Mouse (Mus musculus): ENCODE measurements at regions not wholly inside any gene's neighbourhood (a gene's known extent, or its start where the extent isn't known, plus 50 kb on each side); places are given as distances from the start of the nearest gene placed in this dataset.

DNA sequence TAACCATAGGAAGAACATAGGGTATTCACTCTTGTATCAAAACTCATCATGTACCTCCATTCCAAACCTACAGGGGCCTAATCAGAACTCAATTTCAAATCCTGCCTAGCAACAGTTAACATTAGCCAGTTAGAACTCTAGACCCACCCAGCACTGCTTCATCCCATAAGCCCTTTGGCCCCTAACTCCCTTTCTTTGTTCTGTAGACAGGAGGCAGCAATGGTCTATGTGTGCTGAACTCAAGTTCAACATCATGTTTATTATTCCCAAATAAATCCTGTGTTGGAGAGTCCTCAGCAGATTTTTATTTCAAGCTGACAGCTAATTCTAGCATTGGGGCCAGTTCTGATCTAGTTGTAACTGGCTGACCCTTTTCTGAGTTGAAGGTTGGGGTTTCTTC, 112.2 kb downstream of the Ipo8 start:
- TF ChIP-seq CTCF (IDR thresholded peaks at IDR 0.05; ENCODE audit: low read depth), result no peak
- ATAC-seq (no peak), DNase-seq (ENCODE audit: low spot score) (no peak)
- Histone ChIP-seq H3K4me1 (ENCODE audit: insufficient read depth, low read length) (no peaks in the 10 kb centered on the region), H3K4me3 (ENCODE audit: low read length) (no peak overlapping the region), H3K4me2 (ENCODE audit: low read depth, low read length) (no peak overlapping the region), H3K9me3 (ENCODE audit: low read length) (no peaks in the 10 kb centered on the region), H3K9ac (replicated peaks; ENCODE audit: low read length) (no peak overlapping the region), H3K27ac (no peak overlapping the region), H3K27me3 (ENCODE audit: insufficient read depth, low read length) (no peaks in the 10 kb centered on the region), H3K36me3 (ENCODE audit: insufficient read depth, low read length) (no peaks in the 10 kb centered on the region)

DNA sequence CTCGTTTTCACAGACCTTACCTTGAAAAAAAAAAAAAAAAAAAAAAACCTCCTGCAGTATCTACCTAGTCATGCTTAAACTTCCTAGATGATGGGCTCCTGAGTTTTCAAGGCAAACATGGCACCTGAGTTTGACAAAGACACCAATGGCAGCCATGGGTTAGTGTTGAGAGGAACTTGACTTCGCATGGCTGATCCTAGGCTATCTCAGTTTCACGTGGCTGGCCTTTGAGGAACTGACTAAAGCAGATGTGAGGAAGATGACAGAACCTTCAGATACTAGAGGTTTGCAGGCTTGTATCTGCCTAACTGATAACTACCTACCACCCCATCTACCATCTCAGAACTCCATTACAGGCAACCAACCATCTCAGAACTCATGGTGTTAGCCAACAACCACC, 120.9 kb downstream of the Ipo8 start:
- Histone ChIP-seq H3K9me3 (ENCODE audit: low read length) (no peaks in the 10 kb centered on the region), H3K27ac (no peak overlapping the region), H3K9ac (replicated peaks; ENCODE audit: low read length) (no peak overlapping the region), H3K4me3 (ENCODE audit: low read length) (no peak overlapping the region), H3K27me3 (ENCODE audit: insufficient read depth, low read length) (no peaks in the 10 kb centered on the region), H3K4me1 (ENCODE audit: insufficient read depth, low read length) (no peaks in the 10 kb centered on the region), H3K36me3 (ENCODE audit: insufficient read depth, low read length) (no peaks in the 10 kb centered on the region), H3K4me2 (ENCODE audit: low read depth, low read length) (no peak overlapping the region)
- DNase-seq (ENCODE audit: low spot score) (no peak), ATAC-seq (no peak)
- WGBS, result 82% methylated on average over 3 of the region's 3 CpGs
- no peak for TF ChIP-seq CTCF (IDR thresholded peaks at IDR 0.05; ENCODE audit: low read depth)

DNA sequence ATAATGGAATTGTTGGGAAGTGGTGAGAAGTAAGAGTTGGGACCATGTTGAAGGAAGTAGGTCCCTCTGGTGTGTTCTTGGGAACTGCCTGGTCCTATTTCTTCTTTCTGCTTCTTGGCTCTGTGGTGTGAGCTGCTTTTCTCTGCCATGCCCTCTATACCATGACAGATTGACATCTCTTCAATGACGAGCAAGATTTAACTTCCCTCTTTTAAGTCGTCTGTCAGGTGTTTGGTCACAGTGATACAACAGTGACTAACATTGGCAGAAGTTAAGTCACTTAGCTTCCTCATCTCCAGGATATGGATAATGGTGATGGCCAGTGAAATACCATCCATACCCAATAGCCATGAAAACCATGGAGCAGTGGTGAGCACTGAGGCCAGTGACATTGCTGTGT, 122.9 kb downstream of the Ipo8 start:
- ATAC-seq (no peak), DNase-seq (ENCODE audit: low spot score) (no peak)
- no peak for TF ChIP-seq CTCF (IDR thresholded peaks at IDR 0.05; ENCODE audit: low read depth)
- no peaks in the 10 kb centered on the region for H3K27me3 ChIP-seq (ENCODE audit: insufficient read depth, low read length)
- no peaks in the 10 kb centered on the region for H3K36me3 ChIP-seq (ENCODE audit: insufficient read depth, low read length)
- H3K4me3 ChIP-seq (ENCODE audit: low read length), result no peak overlapping the region
- WGBS, result 76% methylated on average over 2 of the region's 2 CpGs
- H3K27ac ChIP-seq, result no peak overlapping the region
- H3K4me1 ChIP-seq (ENCODE audit: insufficient read depth, low read length), result no peaks in the 10 kb centered on the region
- H3K9ac ChIP-seq (replicated peaks; ENCODE audit: low read length), result no peak overlapping the region
- no peak overlapping the region for H3K4me2 ChIP-seq (ENCODE audit: low read depth, low read length)
- H3K9me3 ChIP-seq (ENCODE audit: low read length), result no peaks in the 10 kb centered on the region

DNA sequence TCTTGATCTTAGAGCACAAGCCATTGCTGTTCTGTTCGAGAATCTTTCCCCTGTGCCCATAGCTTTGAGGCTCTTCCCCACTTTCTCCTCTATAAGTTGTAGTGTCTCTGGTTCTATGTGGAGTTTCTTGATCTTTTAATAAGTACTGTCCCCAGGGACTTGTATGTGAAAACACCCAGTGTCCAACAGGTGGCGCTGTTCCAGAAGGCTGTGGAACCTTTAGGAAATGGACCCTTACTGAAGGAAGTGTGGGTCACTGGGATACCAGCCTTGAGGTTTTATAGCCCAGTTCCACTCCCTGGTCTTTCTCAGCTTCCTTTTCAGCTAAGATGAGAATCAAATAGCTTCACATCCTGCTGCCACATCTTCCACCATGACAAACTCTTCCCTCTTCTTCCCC, 125.6 kb downstream of the Ipo8 start:
- TF ChIP-seq CTCF (IDR thresholded peaks at IDR 0.05; ENCODE audit: low read depth), result peak; percentile 58
- Histone ChIP-seq H3K9me3 (ENCODE audit: low read length) (no peaks in the 10 kb centered on the region), H3K9ac (replicated peaks; ENCODE audit: low read length) (no peak overlapping the region), H3K4me1 (ENCODE audit: insufficient read depth, low read length) (no peaks in the 10 kb centered on the region), H3K27me3 (ENCODE audit: insufficient read depth, low read length) (no peaks in the 10 kb centered on the region), H3K36me3 (ENCODE audit: insufficient read depth, low read length) (no peaks in the 10 kb centered on the region), H3K27ac (no peak overlapping the region), H3K4me3 (ENCODE audit: low read length) (no peak overlapping the region), H3K4me2 (ENCODE audit: low read depth, low read length) (no peak overlapping the region)
- ATAC-seq (no peak), DNase-seq (ENCODE audit: low spot score) (peak; percentile 55)
- 41% methylated on average over 2 of the region's 2 CpGs for WGBS

DNA sequence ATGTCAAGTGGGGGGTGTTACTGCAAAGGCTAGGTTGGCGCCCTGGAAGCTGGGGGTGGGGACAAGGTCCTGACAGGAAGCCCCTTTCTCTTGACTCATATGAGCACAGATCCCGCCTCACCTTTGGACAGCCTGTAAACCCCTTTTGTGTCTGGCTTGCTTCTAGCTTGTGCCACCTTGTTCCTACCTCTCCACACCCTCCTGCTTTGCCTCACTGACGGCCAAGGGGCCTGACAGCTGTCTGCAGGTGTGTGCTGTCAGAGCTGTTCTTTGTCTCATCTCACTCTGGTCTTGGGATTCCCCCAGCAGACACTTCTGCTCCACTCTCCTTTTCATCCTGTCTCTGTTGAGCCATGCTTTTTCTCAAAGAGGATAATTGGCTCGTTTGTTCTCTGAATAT, 137.9 kb downstream of the Ipo8 start:
- H3K27ac ChIP-seq, result no peak overlapping the region
- no peaks in the 10 kb centered on the region for H3K27me3 ChIP-seq (ENCODE audit: insufficient read depth, low read length)
- no peak for DNase-seq (ENCODE audit: low spot score)
- H3K9ac ChIP-seq (replicated peaks; ENCODE audit: low read length), result no peak overlapping the region
- WGBS, result 38% methylated on average over 4 of the region's 4 CpGs
- H3K4me1 ChIP-seq (ENCODE audit: insufficient read depth, low read length), result no peaks in the 10 kb centered on the region
- no peak for TF ChIP-seq CTCF (IDR thresholded peaks at IDR 0.05; ENCODE audit: low read depth)
- no peak overlapping the region for H3K4me2 ChIP-seq (ENCODE audit: low read depth, low read length)
- H3K36me3 ChIP-seq (ENCODE audit: insufficient read depth, low read length), result no peaks in the 10 kb centered on the region
- no peaks in the 10 kb centered on the region for H3K9me3 ChIP-seq (ENCODE audit: low read length)
- no peak for ATAC-seq
- no peak overlapping the region for H3K4me3 ChIP-seq (ENCODE audit: low read length)

DNA sequence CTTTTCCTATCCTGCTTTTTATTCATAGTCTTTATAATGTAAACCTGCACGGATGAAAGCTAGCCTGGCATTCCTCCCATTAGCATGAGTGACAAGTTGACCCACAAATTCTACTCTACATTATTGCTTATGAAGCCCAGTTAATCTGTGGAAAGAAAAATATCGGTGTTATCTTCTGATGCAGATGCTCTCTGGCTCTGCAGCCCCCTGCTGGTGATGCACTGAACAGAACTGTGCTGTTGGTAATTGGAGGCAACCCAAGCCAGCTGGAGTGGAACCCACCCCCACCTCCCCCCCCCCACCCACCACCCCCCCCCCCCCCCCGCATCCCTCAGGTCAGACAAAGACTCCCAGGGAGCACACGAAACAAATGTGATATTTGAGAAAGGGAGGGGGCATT, 143.5 kb downstream of the Ipo8 start:
- peak; percentile 75 for TF ChIP-seq CTCF (IDR thresholded peaks at IDR 0.05; ENCODE audit: low read depth)
- Histone ChIP-seq H3K27me3 (ENCODE audit: insufficient read depth, low read length) (no peaks in the 10 kb centered on the region), H3K27ac (no peak overlapping the region), H3K4me2 (ENCODE audit: low read depth, low read length) (no peak overlapping the region), H3K4me3 (ENCODE audit: low read length) (no peak overlapping the region), H3K36me3 (ENCODE audit: insufficient read depth, low read length) (no peaks in the 10 kb centered on the region), H3K9ac (replicated peaks; ENCODE audit: low read length) (no peak overlapping the region), H3K9me3 (ENCODE audit: low read length) (no peaks in the 10 kb centered on the region), H3K4me1 (ENCODE audit: insufficient read depth, low read length) (no peaks in the 10 kb centered on the region)
- DNase-seq (ENCODE audit: low spot score), result peak; percentile 76
- 14% methylated on average over 4 of the region's 4 CpGs for WGBS
- ATAC-seq, result 0 out of 2 replicates have a peak, but pooled peaks have one; percentile 64

DNA sequence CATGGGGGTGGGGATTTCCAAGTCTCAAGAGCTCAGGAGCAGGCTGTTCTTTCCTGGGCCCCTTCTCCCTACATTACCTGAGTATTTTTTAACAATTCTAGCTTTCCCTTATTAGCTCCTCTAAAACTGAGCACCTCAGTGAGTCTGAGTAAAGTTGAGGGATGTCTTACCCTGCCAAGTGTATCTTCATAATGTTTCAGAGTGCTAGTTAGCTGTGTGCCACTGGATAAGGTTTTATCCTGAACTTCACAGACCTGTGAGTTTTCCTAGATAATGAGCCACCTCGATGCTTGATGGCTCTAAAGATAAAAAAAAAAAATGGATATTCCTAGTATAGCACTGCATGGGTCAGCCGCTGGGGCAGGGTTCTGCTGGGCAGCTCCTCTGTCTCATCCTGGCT, 171.1 kb downstream of the Ipo8 start:
- Histone ChIP-seq H3K36me3 (ENCODE audit: insufficient read depth, low read length) (no peaks in the 10 kb centered on the region), H3K4me3 (ENCODE audit: low read length) (no peak overlapping the region), H3K9me3 (ENCODE audit: low read length) (no peaks in the 10 kb centered on the region), H3K27me3 (ENCODE audit: insufficient read depth, low read length) (no peaks in the 10 kb centered on the region), H3K4me1 (ENCODE audit: insufficient read depth, low read length) (no peaks in the 10 kb centered on the region), H3K4me2 (ENCODE audit: low read depth, low read length) (no peak overlapping the region), H3K27ac (no peak overlapping the region), H3K9ac (replicated peaks; ENCODE audit: low read length) (no peak overlapping the region)
- ATAC-seq (no peak), DNase-seq (ENCODE audit: low spot score) (no peak)
- WGBS, result 92% methylated on average over 2 of the region's 2 CpGs
- TF ChIP-seq CTCF (IDR thresholded peaks at IDR 0.05; ENCODE audit: low read depth), result no peak
